16 mouse cellular contexts compared by ENCODE assay signal in genomic region chr14:118594463-118594862, GRCm38 (mm10).
A peak's percentile ranks its signal among the peaks of the same experiment; 100 is the strongest.
DNase-seq lines count a peak whose midpoint lies in the region; ATAC-seq and TF ChIP-seq lines count a peak whose summit lies in the region.
"Had no signal": no experiment of that assay in that cellular context is flagged by ENCODE, and none has a peak within 500 bp of the region (broad histone marks: within the 10 kb centered on the region; RNA-seq: fewer than 3 reads in every experiment).

No protein-coding gene starts in this region.

- H3K9ac ChIP-seq in kidney, postnatal 0 days (ENCODE audit: low read depth, low read length): 0 out of 2 replicates have a peak overlapping the region, but pooled peaks have one; percentile 13
- H3K9ac ChIP-seq in kidney, embryonic 14.5 days (ENCODE audit: low read depth, low read length): no peak overlapping the region
- H3K9ac ChIP-seq in forebrain, embryonic 14.5 days (ENCODE audit: low read length): no peak overlapping the region
- H3K9ac ChIP-seq: hindbrain, embryonic 14.5 days; neural tube, embryonic 12.5 days had no signal

- no peaks in the 10 kb centered on the region for H3K9me3 ChIP-seq in kidney, postnatal 0 days (replicated peaks; ENCODE audit: low read length)
- H3K9me3 ChIP-seq in kidney, embryonic 14.5 days (ENCODE audit: control insufficient read depth, low read length): no peaks in the 10 kb centered on the region
- H3K9me3 ChIP-seq in forebrain, embryonic 14.5 days (replicated peaks; ENCODE audit: control insufficient read depth, low read length): no peaks in the 10 kb centered on the region
- H3K9me3 ChIP-seq: neural tube, embryonic 12.5 days had no signal

- H3K4me1 ChIP-seq in kidney, postnatal 0 days (replicated peaks; ENCODE audit: insufficient read depth, low read length): peaks cover 3% of the 10 kb centered on the region; the same call in 1 of the 2 replicates
- peaks cover 6% of the 10 kb centered on the region; the same call in 1 of the 2 replicates for H3K4me1 ChIP-seq in kidney, embryonic 14.5 days (ENCODE audit: control insufficient read depth, insufficient read depth, low read length)
- H3K4me1 ChIP-seq in forebrain, embryonic 14.5 days (ENCODE audit: control insufficient read depth, insufficient read depth, low read length): peaks cover 6% of the 10 kb centered on the region; the same call in 1 of the 2 replicates
- H3K4me1 ChIP-seq: neural tube, embryonic 12.5 days had no signal

- 0 out of 2 replicates have a peak, but pooled peaks cover 6% of the 10 kb centered on the region for H3K36me3 ChIP-seq in kidney, postnatal 0 days (ENCODE audit: insufficient read depth, low read length)
- H3K36me3 ChIP-seq in kidney, embryonic 14.5 days (ENCODE audit: control insufficient read depth, insufficient read depth, low read length): 0 out of 2 replicates have a peak, but pooled peaks cover 5% of the 10 kb centered on the region
- H3K36me3 ChIP-seq in macrophage (ENCODE audit: inconsistent target): peaks cover 4% of the 10 kb centered on the region; the same call in 1 of the 2 replicates
- H3K36me3 ChIP-seq in forebrain, embryonic 14.5 days (ENCODE audit: control insufficient read depth, insufficient read depth, low read length): no peaks in the 10 kb centered on the region
- H3K36me3 ChIP-seq: neural tube, embryonic 12.5 days had no signal

- H3K4me2 ChIP-seq in kidney, postnatal 0 days (ENCODE audit: low read length): peak overlapping the region; percentile 15; the same call in 1 of the 2 replicates
- no peak overlapping the region for H3K4me2 ChIP-seq in kidney, embryonic 14.5 days (replicated peaks; ENCODE audit: low read depth, low read length)
- H3K4me2 ChIP-seq in forebrain, embryonic 14.5 days (ENCODE audit: low read length): no peak overlapping the region
- H3K4me2 ChIP-seq: hindbrain, embryonic 14.5 days; neural tube, embryonic 12.5 days had no signal

- no peaks in the 10 kb centered on the region for H3K79me2 ChIP-seq in macrophage (ENCODE audit: inconsistent target)

- no peak overlapping the region for H3K4me3 ChIP-seq in kidney, postnatal 0 days (replicated peaks; ENCODE audit: low read depth, low read length)
- no peak overlapping the region for H3K4me3 ChIP-seq in kidney, embryonic 14.5 days (ENCODE audit: low read length)
- peak overlapping the region; percentile 8; the same call in 1 of the 2 replicates for H3K4me3 ChIP-seq in macrophage (ENCODE audit: inconsistent target)
- H3K4me3 ChIP-seq in forebrain, embryonic 14.5 days (ENCODE audit: low read depth, low read length): no peak overlapping the region
- H3K4me3 ChIP-seq: layer of hippocampus, adult 2 months; neural tube, embryonic 12.5 days had no signal

- TF ChIP-seq CTCF in kidney, postnatal 0 days (IDR thresholded peaks at IDR 0.05; ENCODE audit: low read depth): no peak

- 77% methylated on average over 13 of the region's 13 CpGs for WGBS in kidney, postnatal 0 days
- WGBS in kidney, embryonic 14.5 days: 82% methylated on average over 13 of the region's 13 CpGs
- 6% methylated on average over 13 of the region's 13 CpGs for WGBS in macrophage (ENCODE audit: missing documents)
- WGBS in forebrain, embryonic 14.5 days: 91% methylated on average over 13 of the region's 13 CpGs

- peak; percentile 20 to 29 for DNase-seq in heart, adult 18-20 months
- no peak for DNase-seq in heart, adult 9 months (ENCODE audit: low spot score in 2 of 2)
- DNase-seq in kidney, postnatal 0 days (ENCODE audit: low spot score): no peak
- DNase-seq in adrenal gland, postnatal 25 days: no peak
- no peak for DNase-seq in forebrain, embryonic 14.5 days (ENCODE audit: low spot score)
- DNase-seq: cerebellum, adult 9-10 months; gastrocnemius, postnatal 25 days; lung, postnatal 10 days had no signal

- no peak for ATAC-seq in kidney, postnatal 0 days (replicated peaks; ENCODE audit: low FRiP score, low read depth)
- ATAC-seq in kidney, embryonic 14.5 days (ENCODE audit: low FRiP score, low TSS enrichment): no peak
- ATAC-seq in common myeloid progenitor, adult 5-6 weeks (replicated peaks; ENCODE audit: low read depth, poor library complexity, severe bottlenecking): peak; percentile 43
- ATAC-seq in forebrain, embryonic 14.5 days: no peak
- ATAC-seq: forebrain, embryonic 16.5 days; intestine, postnatal 0 days had no signal

- H3K27me3 ChIP-seq in kidney, postnatal 0 days (ENCODE audit: insufficient read depth, low read length): no peaks in the 10 kb centered on the region
- H3K27me3 ChIP-seq in kidney, embryonic 14.5 days (ENCODE audit: control insufficient read depth, insufficient read depth, low read length): no peaks in the 10 kb centered on the region
- 0 out of 2 replicates have a peak, but pooled peaks cover 7% of the 10 kb centered on the region for H3K27me3 ChIP-seq in forebrain, embryonic 14.5 days (replicated peaks; ENCODE audit: control insufficient read depth, insufficient read depth, low read length)

- 0 out of 2 replicates have a peak overlapping the region, but pooled peaks have one; percentile 13 for H3K27ac ChIP-seq in kidney, postnatal 0 days
- H3K27ac ChIP-seq in kidney, embryonic 14.5 days (ENCODE audit: low read depth, low read length): no peak overlapping the region
- peak overlapping the region; percentile 62 for H3K27ac ChIP-seq in macrophage
- no peak overlapping the region for H3K27ac ChIP-seq in forebrain, embryonic 14.5 days (ENCODE audit: low read depth, low read length)
- H3K27ac ChIP-seq: hindbrain, embryonic 14.5 days; layer of hippocampus, adult 2 months; neural tube, embryonic 12.5 days had no signal

Comparison
In these comparisons a context has a peak if more than half of its experiments do, and no peak if none do; other contexts are left out.
1. DNase-seq: peak in heart, adult 18-20 months (2 of 2); none in heart, adult 9 months (0 of 2), kidney, postnatal 0 days (single experiment), adrenal gland, postnatal 25 days (single experiment) and forebrain, embryonic 14.5 days (single experiment).
2. H3K27ac ChIP-seq: peak in kidney, postnatal 0 days (single experiment) and macrophage (single experiment); none in kidney, embryonic 14.5 days (single experiment) and forebrain, embryonic 14.5 days (single experiment).